Mouse (Mus musculus): ENCODE data around the gene Hdac9.

DNA sequence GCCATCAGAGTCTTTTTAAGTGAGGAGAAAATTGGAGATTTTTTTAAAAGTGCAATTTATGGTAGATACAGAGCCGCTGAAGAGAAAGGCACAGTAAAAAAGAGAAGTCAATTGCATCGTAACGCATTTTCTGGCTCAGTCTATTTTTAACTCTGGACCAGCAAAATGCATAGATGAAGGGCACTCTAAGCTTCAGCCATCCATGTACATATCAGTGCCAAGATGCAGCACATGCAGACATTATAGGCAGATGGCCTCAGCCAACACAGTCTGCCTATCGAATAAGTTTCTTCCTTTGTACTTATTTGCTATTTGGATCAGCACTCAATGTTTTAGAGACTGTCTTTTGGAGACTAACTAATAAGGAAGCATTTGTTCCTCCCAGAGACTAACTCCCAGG is 751.2 kb downstream of the Hdac9 start:
- TF ChIP-seq GATA1 (IDR thresholded peaks at IDR 0.05; ENCODE audit: low read length) (no peak), TAL1 (IDR thresholded peaks at IDR 0.05; ENCODE audit: low read length) (no peak)
